Mouse (Mus musculus) heart, embryonic 10.5 days (tissue): ENCODE data around the gene Snx9. TPM values are rescaled to one million over a fixed set of nuclear protein-coding genes. Genes with fewer than 3 reads are reported as not detected.

ENCODE experiments used
- DNase-seq: peaks from one replicate; pipeline ENCODE4 v3.0.0-alpha.2; 2017; ENCODE audit warnings: low spot score
- H3K27ac ChIP-seq: fragments of 300-500 bp; sonication (generic); 2 replicates; pipeline ENCODE4 v1.5.1; 2016; ENCODE audit warnings: mild to moderate bottlenecking
- H3K27me3 ChIP-seq: fragments of 300-500 bp; sonication (generic); 2 replicates; pipeline ENCODE4 v1.6.1; 2016; ENCODE audit warnings: mild to moderate bottlenecking; ENCODE audit not compliant: poor library complexity, insufficient read depth, severe bottlenecking
- H3K36me3 ChIP-seq: fragments of 300-500 bp; sonication (generic); 2 replicates; pipeline ENCODE4 v1.6.1; 2016; ENCODE audit warnings: mild to moderate bottlenecking, moderate library complexity
- H3K4me1 ChIP-seq: fragments of 300-500 bp; sonication (generic); 2 replicates; pipeline ENCODE4 v1.6.1; 2016; ENCODE audit warnings: mild to moderate bottlenecking
- H3K4me3 ChIP-seq: fragments of 300-500 bp; sonication (generic); 2 replicates; pipeline ENCODE4 v1.5.1; 2016; ENCODE audit warnings: mild to moderate bottlenecking, moderate library complexity
- H3K9me3 ChIP-seq: fragments of 300-500 bp; sonication (generic); 2 replicates; pipeline ENCODE4 v1.6.1; 2016; ENCODE audit warnings: mild to moderate bottlenecking, moderate library complexity
- WGBS: fragments of 180-500 bp; shearing (Covaris S2); methylation state at CpG from one replicate; pipeline ENCODE4 v1.1.7; 2016; 5-methylcytosine and 5-hydroxymethylcytosine counted together
- polyA plus RNA-seq: library from polyadenylated mRNA; unstranded; fragments of >200 nt; fragmentation: Nextera tagmentation; extraction: Ambion mirVana; gene quantifications from 2 replicates; pipeline ENCODE4 v1.2.1, GENCODE M21; 2016

Gene Snx9
- polyA plus RNA-seq, 1 experiment from 2014 or later: 26.5 TPM

DNA sequence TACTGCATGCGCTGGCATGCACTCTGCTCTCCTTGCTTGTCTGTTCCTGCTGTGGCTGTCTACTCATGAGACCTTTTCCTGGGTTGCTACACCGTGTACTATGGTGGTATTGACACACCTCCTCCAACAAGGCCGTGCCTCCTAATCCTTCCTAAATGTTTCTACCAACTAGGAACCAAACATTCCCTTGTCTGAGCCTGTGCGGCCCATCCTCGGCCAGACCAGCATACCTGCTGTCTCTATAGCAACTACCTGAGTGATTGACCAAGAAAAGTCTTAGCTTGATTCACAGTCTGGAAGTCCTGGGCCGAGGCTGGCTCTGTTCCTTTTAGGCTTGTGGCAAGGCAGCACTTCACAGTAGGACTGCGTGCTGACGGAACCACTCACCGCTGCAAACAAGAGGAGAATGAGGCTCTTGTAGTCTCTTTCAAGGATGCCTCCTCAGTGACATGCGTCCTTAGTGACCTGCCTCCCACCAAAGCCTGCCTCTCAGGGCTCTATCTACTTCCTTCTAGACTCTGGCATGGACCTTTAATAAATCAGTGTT lies 36.6 kb downstream of the Snx9 start:
- H3K27me3 ChIP-seq: no peaks in the 10 kb centered on the region
- H3K36me3 ChIP-seq: no peaks in the 10 kb centered on the region
- no peak overlapping the region for H3K27ac ChIP-seq
- peaks cover 17% of the 10 kb centered on the region for H3K4me1 ChIP-seq
- WGBS: 72% methylated on average over 10 of the region's 10 CpGs
- no peak overlapping the region for H3K4me3 ChIP-seq
- H3K9me3 ChIP-seq: no peaks in the 10 kb centered on the region
- DNase-seq: no peak

DNA sequence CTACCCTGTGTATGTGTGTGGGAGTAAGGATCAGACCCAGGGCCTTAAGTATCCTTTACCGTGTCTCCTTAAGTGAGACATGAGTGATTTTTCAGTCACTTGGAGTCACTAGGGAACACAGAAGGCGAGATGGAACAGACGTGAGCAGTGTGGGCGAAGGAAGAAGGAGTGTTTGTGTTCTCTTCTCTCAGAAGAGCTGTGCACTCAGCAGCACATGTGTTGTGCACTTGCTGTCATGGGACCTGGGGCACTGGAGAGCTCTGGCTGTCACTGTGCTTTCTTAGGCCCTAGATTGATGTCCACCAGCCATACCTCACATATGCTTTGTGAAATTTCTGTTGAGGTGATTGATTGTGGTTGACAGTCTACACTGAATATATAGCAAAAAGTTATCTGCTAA lies 37.7 kb downstream of the Snx9 start:
- no peak for DNase-seq
- Histone ChIP-seq H3K4me3 (no peak overlapping the region), H3K27me3 (no peaks in the 10 kb centered on the region), H3K36me3 (no peaks in the 10 kb centered on the region), H3K4me1 (peaks cover 17% of the 10 kb centered on the region), H3K27ac (no peak overlapping the region), H3K9me3 (no peaks in the 10 kb centered on the region)
- 86% methylated on average over 4 of the region's 4 CpGs for WGBS

DNA sequence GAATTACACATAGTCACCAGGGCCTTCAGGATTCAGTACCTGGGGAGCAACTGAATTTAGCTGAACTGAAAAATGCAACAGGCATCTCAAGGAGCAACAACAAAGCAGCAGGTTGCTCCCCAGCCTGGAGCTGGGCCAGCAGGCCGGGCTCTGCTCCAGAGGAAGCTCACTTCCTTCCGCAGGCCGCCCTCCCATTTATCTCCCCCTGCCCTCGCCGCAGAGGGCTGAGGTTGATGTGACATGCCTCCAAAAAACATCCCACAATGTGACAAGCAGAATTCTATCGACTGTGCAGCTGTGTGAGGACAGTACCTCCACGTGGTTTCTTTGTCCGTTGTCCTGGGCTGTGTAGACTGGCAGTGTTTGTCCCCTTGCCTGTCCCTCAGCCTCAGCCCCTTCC lies 44.3 kb downstream of the Snx9 start:
- Histone ChIP-seq H3K4me1 (peaks cover 28% of the 10 kb centered on the region), H3K9me3 (no peaks in the 10 kb centered on the region), H3K4me3 (no peak overlapping the region), H3K27me3 (no peaks in the 10 kb centered on the region), H3K36me3 (peaks cover 12% of the 10 kb centered on the region; the same call in 1 of the 2 replicates), H3K27ac (peak overlapping the region; percentile 45)
- no peak for DNase-seq
- WGBS: 44% methylated on average over 8 of the region's 8 CpGs

DNA sequence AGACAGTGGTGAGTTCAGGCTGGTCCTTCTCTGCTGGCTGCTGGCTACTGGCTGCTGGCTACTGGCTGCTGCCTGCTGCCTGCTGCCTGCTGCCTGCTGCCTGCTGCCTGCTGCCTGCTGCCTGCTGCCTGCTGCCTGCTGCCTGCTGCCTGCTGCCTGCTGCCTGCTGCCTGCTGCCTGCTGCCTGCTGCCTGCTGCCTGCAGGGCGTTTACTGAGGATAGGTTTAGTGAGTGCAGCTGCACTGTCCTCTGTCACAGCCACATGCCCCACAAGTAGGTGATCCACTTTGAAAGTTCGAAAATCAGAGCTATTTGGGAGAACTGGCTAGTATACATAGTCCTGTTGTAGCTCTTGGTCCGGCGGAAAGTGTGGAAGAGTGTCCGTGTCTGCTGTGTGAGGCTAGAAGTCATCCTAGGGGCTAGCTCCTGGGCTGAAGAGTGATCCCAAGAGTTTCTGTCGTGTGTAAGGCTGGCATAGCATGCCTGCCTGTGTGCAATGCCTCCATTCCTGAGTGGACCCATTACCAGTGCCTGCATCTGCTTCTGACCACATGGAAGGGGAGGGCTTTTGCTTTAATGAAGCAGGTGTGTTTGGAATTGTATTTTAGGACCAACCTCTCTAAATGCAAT lies 45.2 kb downstream of the Snx9 start:
- peak overlapping the region; percentile 70 for H3K27ac ChIP-seq
- H3K9me3 ChIP-seq: no peaks in the 10 kb centered on the region
- H3K4me3 ChIP-seq: no peak overlapping the region
- H3K4me1 ChIP-seq: peaks cover 31% of the 10 kb centered on the region
- H3K27me3 ChIP-seq: no peaks in the 10 kb centered on the region
- no peak for DNase-seq
- peaks cover 20% of the 10 kb centered on the region for H3K36me3 ChIP-seq
- 71% methylated on average over 6 of the region's 6 CpGs for WGBS

DNA sequence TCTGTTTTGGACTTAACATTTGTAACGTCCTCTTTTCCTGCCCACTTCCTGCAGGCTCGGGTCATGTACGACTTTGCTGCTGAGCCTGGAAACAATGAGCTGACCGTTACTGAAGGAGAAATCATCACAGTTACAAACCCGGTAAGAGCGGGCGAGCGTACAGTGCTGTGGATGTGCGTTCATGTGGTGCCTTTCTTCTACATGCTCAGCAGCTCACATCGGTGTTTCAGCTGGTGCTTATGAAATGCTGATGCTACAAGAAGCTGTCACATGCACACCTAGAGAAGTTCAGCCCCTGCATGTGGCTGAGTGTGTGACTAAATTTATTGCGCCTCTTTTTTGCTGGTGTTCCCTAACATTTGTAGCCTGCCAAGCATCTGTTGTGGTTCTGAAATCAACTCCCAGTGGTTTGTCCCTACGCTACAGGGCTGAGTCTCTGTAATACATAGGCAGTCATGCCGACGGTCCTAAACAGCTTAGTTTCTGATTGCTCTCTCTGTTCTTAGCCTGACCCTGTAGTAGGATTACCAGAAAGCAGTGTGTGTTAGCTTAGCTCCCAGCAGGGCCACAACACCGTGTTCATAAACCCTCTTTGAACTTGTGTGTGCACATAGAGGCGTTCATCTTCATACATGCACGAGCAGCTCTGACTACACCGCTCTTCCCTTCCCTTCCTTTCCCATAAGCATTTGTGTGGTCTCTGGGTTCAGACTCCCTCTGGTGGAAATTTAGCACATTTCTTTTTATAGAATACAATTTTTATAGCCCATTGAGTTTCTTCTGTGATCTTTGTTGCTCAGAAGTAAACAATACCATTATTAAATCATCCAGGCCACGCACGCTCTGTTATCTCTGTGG lies 46.0 kb downstream of the Snx9 start:
- 74% methylated on average over 20 of the region's 20 CpGs for WGBS
- H3K36me3 ChIP-seq: peaks cover 20% of the 10 kb centered on the region
- peak overlapping the region; percentile 70 for H3K27ac ChIP-seq
- no peak overlapping the region for H3K4me3 ChIP-seq
- H3K9me3 ChIP-seq: no peaks in the 10 kb centered on the region
- peaks cover 37% of the 10 kb centered on the region for H3K4me1 ChIP-seq
- H3K27me3 ChIP-seq: no peaks in the 10 kb centered on the region
- no peak for DNase-seq

DNA sequence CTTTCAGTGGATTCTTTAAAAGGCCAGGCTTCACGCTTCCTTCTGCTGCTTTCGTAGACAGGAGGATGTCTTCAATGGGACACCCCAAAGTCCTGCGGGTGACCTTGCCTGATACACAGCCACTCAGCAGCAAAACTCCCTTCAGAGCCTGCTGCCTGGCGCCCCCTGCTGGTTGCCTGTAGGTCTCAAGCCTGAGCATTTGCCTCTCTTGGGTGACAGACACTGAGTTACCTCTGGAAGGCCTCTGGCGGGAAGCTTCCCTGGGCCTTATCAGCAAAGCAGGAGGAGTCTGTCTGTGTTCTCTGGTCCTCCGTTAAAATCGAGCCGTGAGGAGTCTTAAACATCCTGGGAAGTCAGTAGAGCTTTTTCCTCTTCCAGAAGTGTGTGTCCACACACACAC lies 49.3 kb downstream of the Snx9 start:
- Histone ChIP-seq H3K27ac (no peak overlapping the region), H3K9me3 (no peaks in the 10 kb centered on the region), H3K36me3 (peaks cover 22% of the 10 kb centered on the region), H3K27me3 (no peaks in the 10 kb centered on the region), H3K4me3 (no peak overlapping the region), H3K4me1 (peaks cover 53% of the 10 kb centered on the region)
- DNase-seq: peak; percentile 96
- WGBS: 19% methylated on average over 8 of the region's 8 CpGs

DNA sequence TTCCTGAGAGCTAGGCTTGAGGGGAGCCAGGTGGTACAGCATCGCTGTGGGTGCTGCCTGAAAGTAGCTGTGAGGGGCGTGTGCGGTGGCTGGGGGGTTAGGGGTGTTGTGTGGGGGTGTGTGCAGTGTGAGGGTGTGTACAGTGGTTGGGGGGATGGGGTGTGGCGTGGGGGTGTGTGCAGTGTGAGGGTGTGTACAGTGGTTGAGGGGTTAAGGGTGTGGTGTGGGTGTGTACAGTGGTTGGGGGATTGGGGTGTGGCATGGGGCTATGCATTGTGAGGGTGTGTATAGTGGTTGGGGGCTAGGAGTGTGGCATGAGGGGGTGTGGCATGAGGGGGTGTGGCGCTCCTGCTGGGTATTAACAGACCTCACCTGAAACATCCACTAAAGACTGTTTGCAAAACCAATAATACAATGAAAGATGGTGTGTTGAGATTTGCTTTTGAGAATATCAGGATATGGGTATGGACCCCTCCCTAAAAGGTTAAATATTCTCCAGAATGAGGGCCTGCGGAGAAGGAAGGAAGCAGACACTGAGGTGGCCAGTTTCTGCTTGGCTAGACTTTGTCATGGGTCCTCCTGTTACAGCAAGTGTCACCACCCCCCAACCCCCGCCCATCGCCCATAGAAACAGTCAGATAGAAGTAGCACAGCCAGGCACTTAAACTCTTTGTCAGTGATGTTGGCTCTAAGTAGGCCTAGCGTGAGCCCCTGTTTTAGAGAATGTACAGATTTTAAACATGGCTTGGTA lies 51.0 kb downstream of the Snx9 start:
- H3K4me1 ChIP-seq: peaks cover 42% of the 10 kb centered on the region
- H3K4me3 ChIP-seq: no peak overlapping the region
- H3K27ac ChIP-seq: peak overlapping the region; percentile 18; the same call in 1 of the 2 replicates
- WGBS: 79% methylated on average over 9 of the region's 9 CpGs
- no peak for DNase-seq
- no peaks in the 10 kb centered on the region for H3K27me3 ChIP-seq
- H3K9me3 ChIP-seq: no peaks in the 10 kb centered on the region
- peaks cover 24% of the 10 kb centered on the region for H3K36me3 ChIP-seq

DNA sequence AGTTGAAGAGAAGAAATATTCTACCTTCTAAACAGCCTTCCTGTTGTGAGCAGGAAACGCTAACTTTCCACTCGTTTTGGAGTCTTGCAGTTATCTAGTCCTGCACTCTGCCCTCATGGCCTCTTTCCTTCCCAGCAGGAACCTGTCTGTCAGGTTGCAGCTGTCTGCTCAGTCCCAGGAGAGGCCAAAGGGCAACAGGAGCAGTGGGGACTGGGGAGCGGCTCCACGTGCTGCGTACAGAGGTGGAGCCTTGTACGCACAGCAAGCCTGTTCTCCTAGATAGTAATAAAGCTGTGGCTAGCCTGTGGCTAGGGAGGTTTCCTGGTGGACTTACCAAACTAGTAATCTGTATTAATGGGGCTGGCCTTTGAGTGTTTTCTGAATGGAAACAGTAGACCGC lies 52.0 kb downstream of the Snx9 start:
- H3K27ac ChIP-seq: peak overlapping the region; percentile 56
- H3K36me3 ChIP-seq: peaks cover 24% of the 10 kb centered on the region
- peaks cover 40% of the 10 kb centered on the region for H3K4me1 ChIP-seq
- peak; percentile 78 for DNase-seq
- no peaks in the 10 kb centered on the region for H3K27me3 ChIP-seq
- 12% methylated on average over 7 of the region's 7 CpGs for whole genome bisulfite sequencing
- H3K9me3 ChIP-seq: no peaks in the 10 kb centered on the region
- no peak overlapping the region for H3K4me3 ChIP-seq

DNA sequence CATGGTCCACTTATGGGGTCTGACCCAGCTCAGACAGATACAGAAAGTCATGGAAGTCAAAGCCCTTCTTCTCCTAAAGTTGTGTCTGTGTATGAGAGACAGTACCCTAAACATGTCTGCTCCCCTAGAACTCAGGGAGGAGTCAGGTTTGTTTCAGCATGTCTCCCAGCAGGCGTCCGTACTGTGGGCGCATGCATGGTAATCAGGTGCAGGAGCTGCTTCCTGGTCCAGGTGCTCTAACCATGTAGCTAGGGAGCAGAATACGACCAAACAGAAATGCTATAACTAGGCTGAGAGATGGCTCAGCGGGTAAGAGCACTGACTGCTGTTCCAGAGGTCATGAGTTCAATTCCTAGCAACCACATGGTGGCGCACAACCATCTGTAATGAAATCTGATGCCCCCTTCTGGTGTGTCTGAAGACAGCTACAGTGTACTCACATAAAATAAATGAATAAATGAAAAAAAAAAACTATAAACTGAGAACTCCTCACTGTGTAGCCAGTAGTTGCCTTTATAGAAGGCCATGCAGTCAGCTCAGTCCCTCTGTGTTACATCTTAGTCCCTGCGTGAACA lies 52.5 kb downstream of the Snx9 start:
- 72% methylated on average over 7 of the region's 7 CpGs for WGBS

DNA sequence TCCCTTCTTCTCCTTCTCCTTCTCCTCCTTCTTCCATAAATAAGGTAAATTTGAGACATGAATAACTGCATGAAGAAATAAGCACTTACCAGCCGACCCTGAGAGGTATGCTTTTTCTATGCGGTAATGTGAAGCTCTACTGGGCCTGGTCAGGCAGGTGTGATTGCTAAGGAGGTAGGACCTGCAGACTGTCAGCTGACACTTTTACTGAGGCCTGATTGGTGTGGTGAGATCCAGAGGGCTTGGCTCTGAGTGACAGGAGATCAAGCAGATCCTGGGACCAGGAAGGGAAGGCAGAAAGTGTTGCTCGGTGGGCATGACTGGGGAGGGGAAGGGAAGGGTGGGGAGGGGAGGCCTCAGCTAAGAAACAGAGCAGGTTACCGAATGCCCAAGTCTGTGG lies 54.9 kb downstream of the Snx9 start:
- no peak overlapping the region for H3K27ac ChIP-seq
- H3K36me3 ChIP-seq: peaks cover 23% of the 10 kb centered on the region
- no peaks in the 10 kb centered on the region for H3K9me3 ChIP-seq
- H3K4me3 ChIP-seq: no peak overlapping the region
- 44% methylated on average over 4 of the region's 4 CpGs for WGBS
- H3K27me3 ChIP-seq: no peaks in the 10 kb centered on the region
- no peak for DNase-seq
- peaks cover 37% of the 10 kb centered on the region for H3K4me1 ChIP-seq

More for the DNA sequence above, 52.5 kb downstream of the Snx9 start:
- Histone ChIP-seq H3K27ac (peak overlapping the region; percentile 56), H3K4me3 (no peak overlapping the region), H3K27me3 (no peaks in the 10 kb centered on the region), H3K4me1 (peaks cover 40% of the 10 kb centered on the region), H3K9me3 (no peaks in the 10 kb centered on the region), H3K36me3 (peaks cover 23% of the 10 kb centered on the region)
- DNase-seq: no peak

DNA sequence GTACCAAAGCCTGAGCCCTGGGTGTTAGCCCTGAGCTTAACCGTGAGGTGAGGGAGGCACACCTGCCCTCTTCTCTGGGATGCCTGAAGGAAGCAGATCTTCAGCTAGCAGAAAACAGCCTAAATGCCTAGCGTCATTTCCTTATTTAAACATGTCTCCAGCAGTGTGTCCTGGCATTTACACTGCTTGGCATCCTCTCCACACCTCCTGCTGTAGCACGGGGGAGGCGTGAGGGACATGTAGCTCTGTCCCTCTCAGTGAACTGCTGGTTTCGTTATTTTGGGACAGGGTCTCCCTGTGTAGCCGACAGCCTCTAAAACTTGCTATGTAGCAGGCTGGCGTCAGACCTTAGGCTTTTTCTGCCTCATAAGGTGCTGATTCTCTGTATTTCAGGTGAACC lies 55.5 kb downstream of the Snx9 start:
- Histone ChIP-seq H3K36me3 (peaks cover 26% of the 10 kb centered on the region), H3K4me3 (no peak overlapping the region), H3K27me3 (no peaks in the 10 kb centered on the region), H3K27ac (no peak overlapping the region), H3K9me3 (no peaks in the 10 kb centered on the region), H3K4me1 (peaks cover 37% of the 10 kb centered on the region)
- no peak for DNase-seq
- WGBS: 70% methylated on average over 7 of the region's 7 CpGs

DNA sequence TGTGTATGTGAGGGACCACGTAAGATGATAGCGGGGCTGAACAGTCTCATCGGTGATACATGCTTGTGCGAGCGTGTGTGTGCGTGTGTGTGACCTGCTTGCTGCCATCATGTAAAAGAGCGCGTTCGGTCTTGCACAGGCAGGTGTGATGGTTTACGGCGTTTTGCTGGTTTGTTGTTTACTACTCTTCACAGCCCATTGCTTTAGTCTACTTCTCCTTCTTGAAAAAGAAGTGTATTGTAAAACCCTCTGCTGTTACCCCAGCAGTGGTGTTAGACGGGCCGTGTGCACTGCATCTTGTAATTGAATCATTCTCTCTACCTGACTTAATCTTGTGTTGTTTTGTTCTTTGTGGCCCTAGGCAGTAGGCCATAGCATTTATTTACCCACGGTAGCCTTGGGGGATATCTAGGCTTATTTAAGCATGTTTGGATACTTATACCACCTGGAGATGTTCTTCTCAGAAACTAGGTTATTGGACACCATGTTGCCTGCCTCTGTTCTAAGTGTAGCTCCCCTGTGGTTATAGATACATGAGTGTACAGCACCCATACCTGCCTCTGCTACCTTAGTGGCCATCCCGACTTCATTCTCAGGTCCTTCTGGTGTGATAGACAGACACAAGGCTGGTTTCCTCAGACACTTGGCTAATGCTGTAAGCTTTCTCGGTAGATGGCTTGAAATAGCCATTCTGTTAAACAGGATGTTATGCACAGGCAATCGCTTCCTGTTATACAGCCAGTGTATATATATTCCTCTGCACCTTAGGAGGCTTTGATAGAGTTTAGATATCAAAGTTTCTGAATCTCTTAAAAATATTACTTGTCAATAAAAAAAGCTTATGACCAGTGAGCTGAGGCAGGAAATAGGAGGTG lies 56.4 kb downstream of the Snx9 start:
- 89% methylated on average over 17 of the region's 17 CpGs for WGBS
- peaks cover 36% of the 10 kb centered on the region for H3K36me3 ChIP-seq
- H3K4me1 ChIP-seq: peaks cover 27% of the 10 kb centered on the region
- no peaks in the 10 kb centered on the region for H3K9me3 ChIP-seq
- H3K27ac ChIP-seq: no peak overlapping the region
- DNase-seq: no peak
- H3K4me3 ChIP-seq: no peak overlapping the region
- no peaks in the 10 kb centered on the region for H3K27me3 ChIP-seq
